In genomic region chr5:75222491-75223265, GRCm38 (mm10) we compare ENCODE assay signal across 13 mouse cellular contexts.
A peak's percentile ranks its signal among the peaks of the same experiment; 100 is the strongest.
DNase-seq lines count a peak whose midpoint lies in the region; ATAC-seq and TF ChIP-seq lines count a peak whose summit lies in the region.
"Had no signal": no experiment of that assay in that cellular context is flagged by ENCODE, and none has a peak within 500 bp of the region (broad histone marks: within the 10 kb centered on the region; RNA-seq: fewer than 3 reads in every experiment).

No protein-coding gene starts in this region.

- H3K4me3 ChIP-seq in forebrain, embryonic 13.5 days: no peak overlapping the region
- H3K4me3 ChIP-seq in hindbrain, embryonic 16.5 days (ENCODE audit: low read length): no peak overlapping the region
- no peak overlapping the region for H3K4me3 ChIP-seq in neural tube, embryonic 12.5 days
- H3K4me3 ChIP-seq in lung, postnatal 0 days (ENCODE audit: low read depth, low read length): no peak overlapping the region

- H3K27ac ChIP-seq in forebrain, embryonic 13.5 days: no peak overlapping the region
- no peak overlapping the region for H3K27ac ChIP-seq in hindbrain, embryonic 16.5 days (ENCODE audit: low read depth, low read length)
- H3K27ac ChIP-seq in neural tube, embryonic 12.5 days: no peak overlapping the region
- H3K27ac ChIP-seq in lung, postnatal 0 days (ENCODE audit: low read length): no peak overlapping the region

- no peaks in the 10 kb centered on the region for H3K9me3 ChIP-seq in forebrain, embryonic 13.5 days (replicated peaks)
- no peaks in the 10 kb centered on the region for H3K9me3 ChIP-seq in hindbrain, embryonic 16.5 days (ENCODE audit: control insufficient read depth, low read length)
- no peaks in the 10 kb centered on the region for H3K9me3 ChIP-seq in neural tube, embryonic 12.5 days
- no peaks in the 10 kb centered on the region for H3K9me3 ChIP-seq in lung, postnatal 0 days (ENCODE audit: low read length)

- ATAC-seq in forebrain, embryonic 13.5 days: peak; percentile 62; the same call in 1 of the 2 replicates
- peak; percentile 69 for ATAC-seq in hindbrain, embryonic 16.5 days
- ATAC-seq in neural tube, embryonic 12.5 days (ENCODE audit: low FRiP score, low read depth): peak; percentile 94
- ATAC-seq in megakaryocyte-erythroid progenitor cell, adult 5-6 weeks (replicated peaks; ENCODE audit: low FRiP score, low TSS enrichment, poor library complexity, severe bottlenecking): no peak
- no peak for ATAC-seq in lung, postnatal 0 days
- ATAC-seq: intestine, embryonic 16.5 days had no signal

- peaks cover 10% of the 10 kb centered on the region for H3K4me1 ChIP-seq in forebrain, embryonic 13.5 days
- H3K4me1 ChIP-seq in hindbrain, embryonic 16.5 days (ENCODE audit: control insufficient read depth, insufficient read depth, low read depth, low read length): peaks cover 3% of the 10 kb centered on the region; the same call in 1 of the 2 replicates
- H3K4me1 ChIP-seq in neural tube, embryonic 12.5 days: peaks cover 14% of the 10 kb centered on the region; the same call in 1 of the 2 replicates
- no peaks in the 10 kb centered on the region for H3K4me1 ChIP-seq in lung, postnatal 0 days (ENCODE audit: insufficient read depth, low read depth, low read length)

- WGBS in forebrain, embryonic 13.5 days: 46% methylated on average over 10 of the region's 10 CpGs
- WGBS in hindbrain, embryonic 16.5 days: 35% methylated on average over 10 of the region's 10 CpGs
- WGBS in neural tube, embryonic 12.5 days: 36% methylated on average over 10 of the region's 10 CpGs
- 73% methylated on average over 10 of the region's 10 CpGs for WGBS in lung, postnatal 0 days

- no peaks in the 10 kb centered on the region for H3K36me3 ChIP-seq in forebrain, embryonic 13.5 days (ENCODE audit: poor library complexity, severe bottlenecking)
- H3K36me3 ChIP-seq in hindbrain, embryonic 16.5 days (ENCODE audit: control insufficient read depth, insufficient read depth, low read length): no peaks in the 10 kb centered on the region
- H3K36me3 ChIP-seq in neural tube, embryonic 12.5 days: no peaks in the 10 kb centered on the region
- no peaks in the 10 kb centered on the region for H3K36me3 ChIP-seq in lung, postnatal 0 days (ENCODE audit: insufficient read depth, low read length)

- no peak overlapping the region for H3K9ac ChIP-seq in forebrain, embryonic 13.5 days
- no peak overlapping the region for H3K9ac ChIP-seq in hindbrain, embryonic 16.5 days (ENCODE audit: low read depth, low read length)
- no peak overlapping the region for H3K9ac ChIP-seq in neural tube, embryonic 12.5 days
- H3K9ac ChIP-seq in lung, postnatal 0 days (replicated peaks; ENCODE audit: low read depth): no peak overlapping the region

- no peak overlapping the region for H3K4me2 ChIP-seq in forebrain, embryonic 13.5 days
- no peak overlapping the region for H3K4me2 ChIP-seq in hindbrain, embryonic 16.5 days (ENCODE audit: low read length)
- H3K4me2 ChIP-seq in neural tube, embryonic 12.5 days (replicated peaks): 0 out of 2 replicates have a peak overlapping the region, but pooled peaks have one; percentile 7
- H3K4me2 ChIP-seq in lung, postnatal 0 days (replicated peaks; ENCODE audit: low read depth, low read length): no peak overlapping the region
- H3K4me2 ChIP-seq: liver, embryonic 11.5 days had no signal

- peak; percentile 40 for DNase-seq in embryo, embryonic 11.5 days (ENCODE audit: low read depth, low spot score)
- no peak for DNase-seq in heart, postnatal 4 days
- DNase-seq in lung, postnatal 0 days (ENCODE audit: low spot score): no peak
- DNase-seq in urinary bladder, postnatal 10 days (ENCODE audit: low spot score): no peak
- DNase-seq: adrenal gland, postnatal 10 days; gastrocnemius, postnatal 14 days; lung, postnatal 14 days had no signal

- H3K27me3 ChIP-seq in forebrain, embryonic 13.5 days: no peaks in the 10 kb centered on the region
- H3K27me3 ChIP-seq in hindbrain, embryonic 16.5 days (replicated peaks; ENCODE audit: control insufficient read depth, insufficient read depth, low read length): no peaks in the 10 kb centered on the region
- no peaks in the 10 kb centered on the region; the same call in 1 of the 2 replicates for H3K27me3 ChIP-seq in neural tube, embryonic 12.5 days (replicated peaks)
- H3K27me3 ChIP-seq in lung, postnatal 0 days (replicated peaks; ENCODE audit: insufficient read depth, low read length): no peaks in the 10 kb centered on the region

- TF ChIP-seq EP300 in lung, postnatal 0 days (IDR thresholded peaks at IDR 0.05): no peak

- TF ChIP-seq CTCF in lung, postnatal 0 days (IDR thresholded peaks at IDR 0.05): no peak

Comparison
In these comparisons a context has a peak if more than half of its experiments do, and no peak if none do; other contexts are left out.
1. ATAC-seq: peak in forebrain, embryonic 13.5 days (single experiment), hindbrain, embryonic 16.5 days (single experiment) and neural tube, embryonic 12.5 days (single experiment); none in megakaryocyte-erythroid progenitor cell, adult 5-6 weeks (single experiment) and lung, postnatal 0 days (single experiment).